Mouse (Mus musculus) gastrocnemius, postnatal 14 days (tissue): ENCODE data around the gene Fkbp11. TPM values are rescaled to one million over a fixed set of nuclear protein-coding genes. Genes with fewer than 3 reads are reported as not detected.

Experiments
- total RNA-seq, 2 experiments: library from RNA; stranded (reverse); gene quantifications; 2 replicates each; pipeline ENCODE4 v1.2.3; 2021

Fkbp11 gene
- total RNA-seq, 2 experiments from 2014 or later, result 3.9 to 4.4 TPM

Other genes with a start within 250 kb of the Fkbp11 start
- not detected for gene Lalba, start 245.5 kb downstream of the Fkbp11 start, total RNA-seq
- not detected for gene Olfr279, start 235.8 kb downstream of the Fkbp11 start, total RNA-seq
- gene Kansl2, start 193.9 kb downstream of the Fkbp11 start, total RNA-seq, result 10 to 100 TPM; 52.5 to 56.9 TPM
- gene Ccnt1, start 157.3 kb downstream of the Fkbp11 start, total RNA-seq, result 10 to 100 TPM; 20.4 to 20.6 TPM
- under 1 TPM in 1 of 2 experiments, not detected in 1; 0.44 TPM for gene 4930415O20Rik, start 157.2 kb downstream of the Fkbp11 start, total RNA-seq
- gene Adcy6, start 118.1 kb downstream of the Fkbp11 start, total RNA-seq, result 10 to 100 TPM; 33.1 to 36.4 TPM
- gene Cacnb3, start 97.4 kb downstream of the Fkbp11 start, total RNA-seq, result 1 to 10 TPM; 6.6 to 9.5 TPM
- 10 to 100 TPM; 45.1 to 48.1 TPM for gene Ddx23, start 65.3 kb downstream of the Fkbp11 start, total RNA-seq
- gene Rnd1, start 50.7 kb downstream of the Fkbp11 start, total RNA-seq, result 1 to 10 TPM in 1 of 2 experiments, under 1 TPM in 1; 0.40 to 1.2 TPM
- not detected for gene Ccdc65, start 20.0 kb downstream of the Fkbp11 start, total RNA-seq
- 10 to 100 TPM; 14.6 to 15.8 TPM for gene Arf3, start 35.0 kb upstream of the Fkbp11 start, total RNA-seq
- 1 to 10 TPM in 1 of 2 experiments, under 1 TPM in 1; 0.78 to 1.5 TPM for gene Wnt10b, start 50.0 kb upstream of the Fkbp11 start, total RNA-seq
- under 1 TPM in 1 of 2 experiments, not detected in 1; 0.10 TPM for gene Wnt1, start 61.7 kb upstream of the Fkbp11 start, total RNA-seq
- gene Ddn, start 81.3 kb upstream of the Fkbp11 start, total RNA-seq, result 1 to 10 TPM; 1.6 to 2.7 TPM
- gene Prkag1, start 103.3 kb upstream of the Fkbp11 start, total RNA-seq, result 10 to 100 TPM; 36.6 to 42.0 TPM
- gene Kmt2d, start 143.0 kb upstream of the Fkbp11 start, total RNA-seq, result 10 to 100 TPM; 40.2 to 40.8 TPM
- 1 to 10 TPM; 1.1 to 2.0 TPM for gene Rhebl1, start 166.3 kb upstream of the Fkbp11 start, total RNA-seq
- gene Dhh, start 170.3 kb upstream of the Fkbp11 start, total RNA-seq, result 1 to 10 TPM in 1 of 2 experiments, under 1 TPM in 1; 0.97 to 4.1 TPM
- gene Lmbr1l, start 190.0 kb upstream of the Fkbp11 start, total RNA-seq, result 10 to 100 TPM in 1 of 2 experiments, 1 to 10 TPM in 1; 4.4 to 11.3 TPM
- gene Tuba1b, start 206.4 kb upstream of the Fkbp11 start, total RNA-seq, result 10 to 100 TPM; 64.0 to 93.6 TPM
- gene Gm49450, start 225.4 kb upstream of the Fkbp11 start, total RNA-seq, result not detected
- gene Tuba1a, start 225.5 kb upstream of the Fkbp11 start, total RNA-seq, result 100 to 1,000 TPM in 1 of 2 experiments, 10 to 100 TPM in 1; 58.7 to 109 TPM